Mouse (Mus musculus) frontal cortex, postnatal 36 days (tissue): ENCODE results near the gene Trp63.

Source experiments
- DNase-seq, 2 experiments: peaks; one replicate each; pipeline ENCODE4 v3.0.0; 2022; ENCODE audit warnings: low spot score in 2 of 2

Gene Trp63

DNA sequence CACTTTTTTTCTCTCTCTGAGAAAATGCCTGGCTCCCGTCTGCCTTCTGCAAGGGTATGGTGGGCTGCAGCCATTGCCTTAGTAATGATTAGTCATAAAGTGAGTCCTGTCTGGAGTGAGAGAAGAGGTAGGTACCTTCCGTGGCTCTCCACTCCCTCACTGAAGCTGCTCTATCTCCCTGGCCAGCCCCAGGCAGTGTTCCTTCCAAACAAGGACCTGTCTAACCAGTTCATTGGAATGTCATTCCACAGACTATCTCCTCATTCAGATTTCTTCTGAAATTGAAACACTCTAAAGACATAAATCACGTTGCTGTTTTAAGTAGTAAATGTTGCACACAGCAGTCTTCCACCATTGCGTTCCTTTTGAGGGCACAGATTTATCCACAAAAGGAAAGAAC, 96.4 kb downstream of the Trp63 start:
- DNase-seq, result no peak

DNA sequence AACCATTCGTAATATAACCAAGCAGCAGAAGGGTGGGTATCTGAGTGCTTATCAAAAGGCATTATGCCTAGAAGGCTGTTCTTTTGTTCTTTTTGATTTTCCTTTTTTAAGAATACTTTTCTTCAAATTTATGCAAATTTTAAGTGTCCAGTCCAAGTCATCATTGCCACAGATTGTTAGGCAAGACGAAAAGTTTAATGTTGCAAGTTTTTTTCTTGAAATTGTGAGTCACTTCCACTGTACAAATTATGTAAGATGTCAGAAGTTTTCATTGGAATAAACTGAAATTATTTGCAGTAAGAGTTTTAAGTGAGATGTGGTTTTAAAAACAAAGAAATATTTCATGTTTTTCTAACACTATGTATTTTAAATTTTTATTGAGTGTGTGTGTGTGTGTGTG, 100.7 kb downstream of the Trp63 start:
- DNase-seq, result no peak

DNA sequence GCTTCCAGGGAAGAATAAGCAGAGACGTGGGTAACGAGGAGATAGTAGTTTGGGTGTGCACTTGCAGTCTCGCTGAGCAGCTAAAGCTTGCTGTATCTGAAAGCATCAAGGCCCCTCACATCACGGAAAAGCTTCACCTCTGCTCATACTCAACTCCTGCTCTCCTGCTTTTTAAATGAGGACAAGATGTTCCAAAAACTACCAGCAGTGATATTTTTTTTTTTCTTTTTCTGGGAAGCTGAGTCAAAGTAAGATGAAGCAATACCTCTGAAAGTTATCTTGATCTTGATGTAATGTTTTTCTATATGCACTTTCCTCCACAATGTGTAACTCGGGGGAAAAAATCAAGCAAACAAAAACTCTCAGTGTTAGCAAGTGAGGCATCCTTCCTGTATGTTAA, 102.9 kb downstream of the Trp63 start:
- DNase-seq, result peak; percentile 2 to 5

DNA sequence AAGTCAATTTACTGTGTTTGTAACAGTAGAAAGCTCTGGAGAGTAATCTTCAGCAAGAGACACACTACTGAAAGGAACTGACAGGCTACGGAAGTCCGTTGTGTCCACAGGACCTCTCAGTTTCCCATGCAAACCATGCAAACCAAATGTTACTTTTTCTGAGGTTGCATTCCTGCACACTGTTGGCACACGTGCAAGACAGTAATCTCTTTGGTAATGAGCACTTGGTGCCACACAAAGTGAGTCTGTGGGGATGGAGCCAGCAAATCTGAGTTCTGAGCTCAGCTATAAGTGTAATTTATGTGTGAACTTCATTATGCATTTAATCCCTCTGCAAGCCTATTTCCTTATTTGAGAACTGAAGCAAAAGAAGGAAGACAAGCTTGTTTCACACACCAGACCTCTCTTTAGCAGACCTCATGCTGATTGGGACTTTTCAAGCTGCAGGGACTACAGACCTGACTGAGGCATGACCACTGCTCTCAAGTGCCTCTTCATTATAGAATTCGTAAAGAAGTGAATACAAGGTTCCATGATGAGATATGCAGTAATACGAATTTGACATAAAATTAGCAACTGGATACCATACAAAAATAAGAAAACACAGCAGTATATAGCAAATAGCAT, 109.2 kb downstream of the Trp63 start:
- peak in 1 of 2 experiments; percentile 7 for DNase-seq

DNA sequence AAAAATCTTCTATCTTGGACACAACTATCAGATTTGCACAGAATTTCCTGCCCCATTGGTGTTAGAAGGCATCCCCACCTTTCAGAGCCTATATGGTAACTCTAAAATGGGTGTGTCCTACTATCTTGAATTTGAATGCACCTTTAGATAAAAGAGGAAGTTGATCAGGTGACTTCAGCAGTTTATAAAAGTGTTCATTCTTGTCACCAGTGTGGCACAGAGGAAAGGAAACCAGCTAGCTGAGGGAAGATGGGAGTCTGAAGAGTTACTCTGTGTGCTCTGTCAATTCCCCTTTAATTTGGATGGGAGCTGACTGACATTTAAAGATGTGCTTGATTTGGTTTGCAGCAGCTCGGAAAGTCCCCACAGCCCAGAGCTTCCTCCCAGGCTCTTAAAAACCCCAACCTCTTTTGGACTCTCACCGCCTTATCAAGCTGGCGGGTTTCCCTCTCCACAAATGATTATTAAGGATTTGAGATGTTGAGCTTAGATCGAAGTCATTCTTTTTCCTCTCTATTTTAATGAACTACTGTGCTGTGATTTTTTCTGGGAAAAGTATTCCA, 114.2 kb downstream of the Trp63 start:
- no peak for DNase-seq

DNA sequence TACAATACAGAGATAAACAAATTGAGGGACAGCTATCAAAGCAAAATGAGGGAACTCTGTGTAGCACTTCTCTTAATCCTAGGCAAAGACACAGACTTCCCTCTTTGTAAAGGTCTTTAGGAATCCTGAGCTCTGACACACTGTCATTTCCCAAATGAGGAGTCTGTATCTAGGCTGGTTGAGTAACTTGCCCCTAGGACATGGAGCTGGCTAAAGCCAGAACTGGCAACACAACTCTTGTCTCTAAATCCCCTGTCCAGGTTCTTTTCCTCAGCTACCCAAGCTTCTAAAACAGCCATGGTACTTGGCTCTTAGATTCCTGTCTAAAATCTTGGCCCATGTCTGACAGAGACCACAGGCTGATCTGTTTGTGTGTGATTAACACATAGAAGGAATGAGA, 116.1 kb downstream of the Trp63 start:
- DNase-seq, result no peak

DNA sequence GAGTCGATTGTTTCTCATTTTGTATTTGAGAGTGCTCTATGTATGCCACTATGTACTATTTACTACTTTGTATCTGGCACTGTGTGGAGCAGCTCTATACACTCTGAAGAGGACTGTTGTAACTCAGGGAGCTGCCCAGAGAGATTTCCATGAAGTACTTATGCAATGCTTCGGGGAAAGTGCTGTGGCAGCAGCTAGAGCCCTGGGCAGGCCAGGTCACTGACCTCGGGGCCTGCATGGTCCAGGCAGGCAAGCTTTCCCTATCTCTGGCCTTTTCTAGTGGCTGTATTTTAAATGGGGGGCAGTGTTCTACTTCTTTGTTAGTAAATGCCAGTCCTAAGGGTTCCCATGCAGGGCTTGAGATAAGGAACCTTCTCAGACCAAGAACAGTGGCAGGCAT, 121.4 kb downstream of the Trp63 start:
- no peak for DNase-seq

DNA sequence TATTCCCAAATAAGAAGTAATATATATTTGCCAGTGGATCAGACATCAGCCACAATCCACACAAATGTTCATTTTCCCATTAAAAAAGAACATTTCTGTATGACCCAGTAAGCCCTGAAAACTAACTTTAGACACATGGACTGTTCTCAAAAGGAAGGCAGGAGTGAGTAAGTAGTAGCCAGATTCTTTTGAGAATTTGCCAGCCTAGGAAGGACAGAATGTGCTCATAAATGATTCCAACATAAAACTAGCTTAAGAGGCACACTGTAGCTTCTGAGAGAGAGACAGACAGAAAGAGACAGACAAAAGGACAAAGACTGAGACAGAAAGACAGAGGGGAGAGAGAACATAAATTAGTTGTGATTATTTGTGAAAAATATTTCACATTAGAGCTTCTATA, 123.6 kb downstream of the Trp63 start:
- DNase-seq, result no peak

DNA sequence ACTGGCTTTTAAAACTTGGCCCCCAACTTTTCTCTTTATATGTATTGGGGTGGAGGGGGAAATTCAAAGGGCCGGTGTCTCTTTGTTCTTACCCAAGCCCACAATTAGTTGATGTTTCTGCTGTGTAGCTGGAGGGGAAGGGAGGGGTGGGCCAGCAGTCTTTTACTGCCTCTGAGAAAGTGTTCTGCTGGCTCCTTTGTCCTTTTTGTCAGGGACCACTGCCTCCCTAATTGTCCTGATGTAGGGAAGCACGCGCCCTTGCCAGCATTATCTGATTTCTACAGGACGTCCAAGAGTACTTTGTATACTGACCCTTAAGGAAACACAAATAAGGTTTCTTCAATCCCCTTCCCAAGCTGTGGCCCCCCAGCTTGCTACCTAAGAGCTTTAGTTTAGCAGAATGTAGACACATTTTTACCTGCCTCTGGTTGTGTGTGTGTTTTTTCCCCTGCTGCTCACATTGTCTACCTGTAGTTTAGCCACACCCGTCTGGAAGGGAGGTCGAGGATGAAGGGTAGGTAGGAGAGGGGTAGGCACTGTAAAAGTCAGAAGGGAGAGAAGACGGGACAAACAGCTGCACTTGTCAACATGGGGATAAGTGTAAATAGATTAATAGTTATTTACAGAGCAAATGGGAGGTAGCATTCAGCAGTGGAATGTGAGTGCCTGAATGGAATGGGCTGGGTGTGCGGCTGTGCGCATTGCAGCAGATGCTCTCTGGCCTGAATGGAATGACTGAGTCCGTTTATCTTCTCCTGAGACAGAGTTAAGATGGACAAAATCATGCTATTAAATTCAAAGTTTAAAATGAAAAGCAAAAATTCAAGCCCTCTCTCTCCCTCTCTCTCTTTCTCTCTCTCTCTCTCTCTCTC, 134.4 kb downstream of the Trp63 start:
- DNase-seq, result no peak

DNA sequence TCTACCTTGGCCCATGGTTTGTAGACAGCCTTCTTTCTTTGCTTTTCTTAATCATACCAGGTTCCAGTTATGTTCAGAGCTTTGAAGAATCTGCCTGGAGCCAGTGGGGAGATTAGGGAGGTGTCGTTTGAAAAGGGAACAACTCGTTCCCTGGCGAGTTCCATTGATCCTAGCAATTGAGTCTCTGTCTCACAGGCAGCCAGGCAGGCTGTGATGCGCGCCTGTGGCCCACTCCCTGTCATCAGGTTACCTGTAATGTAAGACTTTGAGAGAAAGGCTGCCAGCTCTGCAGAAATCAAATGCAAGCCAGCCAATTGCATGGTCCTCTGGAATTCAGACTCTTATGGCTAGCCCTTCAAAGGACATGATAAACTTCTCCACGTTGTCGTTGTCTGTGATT, 142.5 kb downstream of the Trp63 start:
- DNase-seq, result no peak

DNA sequence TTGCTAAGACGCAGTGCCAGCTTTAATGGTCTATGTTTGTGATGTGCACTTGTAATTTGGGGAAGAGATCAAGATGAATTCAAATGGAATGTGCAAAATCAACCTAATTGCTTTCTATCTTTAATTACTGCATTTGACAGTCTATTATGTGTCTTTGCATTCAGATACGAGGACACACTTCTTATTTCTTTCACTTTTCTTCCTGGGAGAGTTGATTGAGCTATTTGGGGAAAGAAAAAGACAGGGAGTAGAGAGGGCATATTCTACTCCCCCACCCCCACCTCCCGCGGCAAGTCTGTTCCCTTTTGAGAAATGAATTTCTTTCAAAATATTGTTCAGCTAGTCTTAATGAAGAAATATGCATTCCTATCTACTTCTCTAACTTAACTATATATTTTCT, 149.0 kb downstream of the Trp63 start:
- no peak for DNase-seq

DNA sequence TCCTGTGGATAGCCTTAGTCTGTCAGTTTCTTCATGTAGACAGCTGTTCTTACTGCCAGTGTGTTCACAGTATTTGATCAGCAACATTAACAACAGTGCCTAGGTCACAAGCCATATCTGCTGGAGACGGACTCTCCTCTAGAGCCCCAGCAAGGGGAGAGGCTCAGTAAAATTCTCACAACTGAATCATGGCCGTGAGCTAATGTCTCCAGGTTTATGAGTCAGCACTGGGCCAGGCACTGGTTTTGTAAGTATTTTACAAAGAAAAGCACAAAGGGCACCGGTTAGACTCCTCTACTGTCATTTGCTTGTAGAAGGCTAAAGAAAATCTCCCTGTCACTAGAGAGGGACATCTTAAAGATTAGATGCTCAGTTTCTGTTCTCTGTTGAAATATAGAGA, 151.7 kb downstream of the Trp63 start:
- DNase-seq, result no peak

DNA sequence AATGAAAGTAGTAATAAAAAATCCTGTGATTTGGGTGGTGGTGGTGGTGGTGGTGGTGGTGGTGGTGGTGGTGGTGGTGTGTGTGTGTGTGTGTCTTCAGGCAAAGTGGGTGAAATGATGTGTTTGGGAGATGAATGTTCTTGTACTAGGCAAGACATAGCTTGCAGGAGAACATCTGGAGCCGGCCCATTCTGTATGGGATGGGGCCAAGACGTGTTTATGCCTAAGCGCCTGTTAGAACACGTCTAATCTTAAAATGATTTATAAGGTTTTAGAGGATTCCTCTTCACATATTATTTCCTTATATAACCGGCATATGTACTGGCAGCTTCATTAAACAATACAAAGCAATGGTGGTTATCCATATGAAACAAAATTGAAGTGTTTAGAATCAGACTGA, 152.2 kb downstream of the Trp63 start:
- no peak for DNase-seq

DNA sequence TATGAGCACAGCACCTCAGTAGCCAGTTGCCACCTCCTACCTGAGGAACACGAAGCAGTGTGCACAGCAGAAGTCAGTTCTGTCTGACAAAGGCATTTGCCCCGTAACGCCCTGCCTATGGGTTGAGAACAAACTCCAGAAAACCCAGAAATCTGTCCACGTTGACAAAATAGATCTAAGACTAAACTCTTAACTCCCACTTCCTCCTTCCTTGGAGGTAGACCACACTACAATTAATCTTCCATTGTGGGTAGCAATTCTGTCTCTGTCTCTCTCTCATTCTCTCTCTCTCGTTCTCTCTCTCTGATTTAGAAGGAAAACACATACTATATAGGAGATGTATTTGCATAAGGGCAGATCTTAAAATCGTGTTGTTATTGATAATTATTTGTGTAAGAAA, 159.4 kb downstream of the Trp63 start:
- DNase-seq, result no peak

DNA sequence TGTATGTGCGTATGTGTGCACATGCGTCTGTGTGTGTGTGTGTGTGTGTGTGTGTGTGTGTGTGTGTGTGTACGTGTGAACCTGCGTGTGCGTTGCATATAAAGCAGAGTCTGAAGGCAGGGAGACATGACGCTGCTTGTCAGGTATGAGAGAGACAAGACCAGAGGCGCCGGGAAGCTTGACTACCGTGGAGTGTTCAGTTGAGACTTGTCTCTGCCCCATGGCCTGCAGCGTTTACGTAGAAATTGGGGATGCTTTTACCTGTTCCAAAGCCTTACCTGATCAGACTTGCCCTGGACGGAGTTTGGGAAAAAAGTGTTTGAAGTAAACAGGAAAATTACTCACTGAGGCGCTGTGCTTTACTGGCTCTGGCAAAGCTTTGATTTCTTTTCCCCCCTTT, 160.1 kb downstream of the Trp63 start:
- no peak for DNase-seq

DNA sequence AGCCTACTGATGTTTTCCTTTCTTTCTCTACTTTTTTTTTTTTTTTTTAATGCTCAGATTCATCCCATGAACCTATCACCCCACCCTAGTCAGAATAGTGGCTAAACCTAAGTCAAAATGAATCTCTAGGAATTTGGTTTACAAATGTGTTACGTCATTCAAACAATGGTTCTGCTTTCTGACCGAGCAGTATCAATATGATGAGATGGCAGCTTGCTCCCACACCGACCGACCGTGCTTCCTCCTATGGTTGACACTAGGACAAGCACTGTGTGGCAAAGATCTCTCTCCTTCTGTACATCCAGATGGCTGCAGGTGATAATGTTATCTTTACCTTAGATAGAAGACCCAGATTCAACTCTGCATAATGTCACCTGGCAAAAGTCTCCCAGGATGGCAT, 163.0 kb downstream of the Trp63 start:
- DNase-seq, result no peak

DNA sequence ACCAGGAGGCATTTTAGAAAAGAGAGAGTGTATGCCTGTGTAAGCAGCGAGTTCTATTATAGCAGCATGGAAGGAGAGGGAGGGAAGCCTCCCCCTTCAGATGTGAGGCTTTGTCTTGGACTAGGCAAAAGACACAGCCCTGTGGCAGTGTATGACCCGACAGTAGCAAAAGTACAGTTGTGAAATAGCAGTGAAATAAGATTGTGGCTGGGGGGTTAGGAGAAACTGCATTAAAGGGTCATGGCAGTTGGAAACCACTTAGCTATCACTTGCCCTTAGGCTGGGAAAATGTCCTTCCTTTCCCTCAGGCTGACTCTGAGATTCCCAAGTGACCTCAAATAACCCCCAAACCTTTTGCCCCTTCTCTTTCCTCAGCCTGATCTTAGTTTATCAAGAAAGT, 164.9 kb downstream of the Trp63 start:
- no peak for DNase-seq

DNA sequence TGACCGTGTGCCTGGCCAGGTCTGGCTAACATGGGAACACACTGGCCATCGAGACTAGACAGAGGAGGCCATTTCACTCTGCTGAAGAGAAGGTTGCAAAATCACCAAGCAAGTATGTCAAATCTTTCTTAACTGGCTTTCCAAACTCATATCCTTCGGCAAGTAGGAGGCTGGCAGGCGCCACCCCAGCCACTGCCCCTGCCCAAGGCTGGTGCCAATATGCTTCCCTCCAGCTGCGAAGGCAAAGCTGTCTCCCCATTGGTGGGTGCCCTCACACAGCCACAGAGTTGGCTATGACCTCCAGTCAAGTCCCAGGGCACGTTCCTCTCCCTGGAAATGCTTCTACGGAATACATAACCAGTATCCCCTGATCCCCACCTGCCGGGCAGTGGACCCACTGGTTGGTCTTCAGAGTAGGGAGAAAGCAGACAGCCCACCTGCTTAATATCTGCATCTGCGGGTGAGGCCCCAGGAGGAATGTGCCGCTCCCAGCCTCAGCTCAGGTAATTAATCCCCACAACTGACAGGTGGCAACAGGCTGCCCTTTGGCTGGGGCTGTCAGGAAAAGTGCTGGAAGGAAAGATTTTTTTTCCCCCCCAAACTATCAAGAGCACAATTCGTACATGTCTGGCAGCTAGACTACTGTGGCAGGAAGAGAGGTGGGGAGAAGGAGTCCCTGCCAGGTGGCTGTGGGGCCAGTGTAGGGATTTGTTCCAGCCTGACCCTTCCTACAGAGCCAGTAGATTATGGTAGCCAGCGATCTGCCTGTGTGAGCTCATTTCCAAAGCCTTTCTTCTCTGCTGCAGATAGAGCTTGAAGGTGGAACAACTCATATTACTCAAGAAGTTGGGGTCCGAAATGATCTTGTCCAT, 166.3 kb downstream of the Trp63 start:
- DNase-seq, result no peak

DNA sequence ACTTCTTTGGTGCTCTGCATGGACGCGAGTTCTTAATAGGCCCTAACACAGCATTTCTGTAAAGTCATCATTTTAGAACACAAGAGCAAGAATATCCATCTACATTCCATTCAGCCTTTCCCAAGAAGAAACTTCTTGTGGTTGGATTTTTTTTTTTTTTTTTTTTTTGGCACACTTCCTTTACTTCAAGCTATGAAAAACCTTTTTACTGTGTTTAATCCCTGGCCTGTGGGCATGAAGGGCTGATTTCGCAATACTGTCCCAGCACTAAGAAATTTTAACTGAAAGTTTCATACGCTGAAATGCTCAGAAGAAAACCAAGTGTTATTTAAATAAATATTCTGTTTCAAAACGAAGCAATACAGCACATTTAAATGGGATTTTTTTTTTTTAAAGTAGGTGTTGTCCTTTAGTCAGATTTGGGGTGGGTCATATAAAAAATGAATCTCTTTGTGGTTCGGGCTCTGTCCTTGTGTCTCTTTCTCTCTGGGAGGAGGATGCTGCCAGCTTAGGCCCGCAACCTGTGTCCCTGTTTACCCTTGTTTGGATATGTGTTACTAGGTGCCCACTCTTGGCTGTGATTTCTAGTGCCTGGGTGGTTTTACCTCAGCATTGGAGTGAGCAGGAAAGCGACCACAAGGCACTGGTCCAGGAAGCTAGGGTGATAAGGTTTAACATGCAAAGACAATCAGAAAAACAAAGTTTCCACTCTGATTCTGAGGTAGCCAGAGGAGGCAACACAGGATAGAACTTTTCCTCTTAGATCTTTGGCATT, 177.4 kb downstream of the Trp63 start:
- DNase-seq, result no peak

DNA sequence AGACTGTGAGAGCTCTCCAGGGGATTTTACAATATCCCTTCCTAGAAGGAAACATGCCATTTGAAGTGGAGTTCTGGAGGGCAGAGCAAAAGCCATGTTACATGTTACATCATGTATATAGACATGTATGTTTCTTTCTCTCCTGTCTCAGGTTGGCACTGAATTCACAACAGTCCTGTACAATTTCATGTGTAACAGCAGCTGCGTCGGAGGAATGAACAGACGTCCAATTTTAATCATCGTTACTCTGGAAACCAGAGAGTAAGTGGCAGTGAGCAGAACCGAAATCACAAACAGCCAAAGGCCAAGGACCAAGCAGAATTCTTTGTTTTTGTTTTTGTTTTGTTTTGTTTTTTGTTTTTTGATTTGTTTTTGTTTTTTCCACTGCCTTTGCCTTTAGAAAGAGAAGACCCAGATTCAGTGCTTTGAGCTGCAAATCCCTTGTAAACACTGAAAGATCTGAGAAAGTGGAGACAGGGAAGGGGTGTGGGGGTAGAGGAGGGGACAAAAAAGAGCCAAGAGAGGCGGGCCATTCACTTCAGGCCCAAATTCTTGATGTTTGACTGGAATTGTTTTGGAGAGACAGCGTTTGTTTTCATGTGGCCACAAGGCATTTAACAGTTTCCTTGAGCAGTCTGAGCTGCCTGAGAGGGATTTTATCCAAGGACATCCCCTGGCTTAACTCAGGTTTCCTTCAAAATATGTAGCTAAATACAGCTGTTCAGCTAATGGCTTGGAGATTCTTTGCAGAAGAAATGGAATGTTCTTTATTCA, 181.7 kb downstream of the Trp63 start:
- DNase-seq, result peak in 1 of 2 experiments; percentile 2

DNA sequence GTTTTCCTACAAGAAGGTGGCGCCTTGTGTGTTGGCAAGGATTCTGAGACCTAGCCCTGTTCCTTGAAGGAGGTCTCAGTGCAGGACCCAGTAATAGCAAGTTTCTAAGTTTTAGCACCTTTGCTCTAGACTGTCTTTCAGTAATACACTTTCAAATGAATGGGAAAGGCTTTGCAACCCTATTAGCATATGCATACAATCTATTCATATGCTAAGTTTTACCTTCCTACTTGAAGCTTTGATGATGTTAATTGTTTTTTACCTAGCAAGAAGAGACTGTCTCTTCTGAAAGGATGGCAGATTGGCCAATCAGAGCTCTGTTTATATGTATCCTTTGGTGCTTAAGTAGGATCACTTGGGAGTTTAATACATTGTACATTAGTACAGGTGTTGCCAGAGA, 187.9 kb downstream of the Trp63 start:
- DNase-seq, result no peak
